Mouse (Mus musculus) urinary bladder, postnatal 14 days (tissue): ENCODE data around the gene Ssh2.
"Not testable (repeated sequence)": the region's sequence is repeated elsewhere in the genome, so short reads cannot be mapped to it uniquely, and the experiment has no call there.

Source experiments
- DNase-seq: peaks from one replicate; pipeline ENCODE4 v3.0.0; 2021; ENCODE audit warnings: low spot score

Ssh2 gene

DNA sequence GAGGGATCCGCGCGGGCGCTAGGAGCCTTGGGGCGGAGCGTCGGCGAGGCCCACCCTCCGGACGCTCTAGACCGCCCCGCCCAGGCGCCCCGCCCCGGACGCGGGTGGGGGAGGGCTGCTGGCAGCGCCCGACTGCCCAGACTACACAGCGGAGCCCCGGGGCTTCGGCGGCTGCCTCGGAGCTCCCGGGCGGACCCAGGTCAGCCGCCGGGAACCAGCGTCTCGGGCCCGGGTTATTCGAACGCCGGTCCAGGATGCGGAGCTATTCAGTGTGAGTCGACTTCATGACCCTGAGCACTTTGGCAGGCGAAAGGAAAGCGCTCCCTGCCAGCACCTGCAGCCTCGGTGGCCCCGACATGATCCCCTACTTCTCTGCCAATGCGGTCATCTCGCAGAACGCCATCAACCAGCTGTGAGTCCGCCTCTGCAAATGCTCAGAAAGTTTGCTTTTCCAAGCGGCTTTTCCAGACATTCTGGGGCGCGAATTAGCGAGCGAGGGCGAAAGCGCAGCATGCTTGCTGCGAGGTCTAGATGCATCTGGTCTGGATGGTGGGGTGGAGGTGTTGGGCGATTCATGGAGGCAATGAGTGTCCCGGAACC, 132.2 kb downstream of the Ssh2 start:
- peak; percentile 93 for DNase-seq

DNA sequence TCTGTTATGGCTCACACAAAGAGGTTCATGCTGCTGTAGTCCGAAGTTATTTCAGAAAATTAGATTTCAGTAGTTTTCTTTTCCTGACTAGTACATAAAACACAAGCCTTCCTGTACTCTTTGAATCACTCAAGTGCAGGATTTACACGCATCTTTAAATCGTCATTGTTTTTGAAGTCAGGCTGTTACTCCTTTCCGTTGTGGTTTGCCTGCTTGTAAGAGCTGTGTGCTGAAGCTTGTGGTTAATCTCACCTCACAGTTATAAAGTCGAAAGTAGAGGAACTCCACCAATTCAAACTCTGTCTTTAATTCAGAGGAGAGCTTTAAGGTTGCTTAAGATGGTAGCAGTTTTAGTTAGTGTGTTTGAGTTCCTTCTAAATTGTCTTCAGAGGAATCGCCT, 132.9 kb downstream of the Ssh2 start:
- DNase-seq: no peak

DNA sequence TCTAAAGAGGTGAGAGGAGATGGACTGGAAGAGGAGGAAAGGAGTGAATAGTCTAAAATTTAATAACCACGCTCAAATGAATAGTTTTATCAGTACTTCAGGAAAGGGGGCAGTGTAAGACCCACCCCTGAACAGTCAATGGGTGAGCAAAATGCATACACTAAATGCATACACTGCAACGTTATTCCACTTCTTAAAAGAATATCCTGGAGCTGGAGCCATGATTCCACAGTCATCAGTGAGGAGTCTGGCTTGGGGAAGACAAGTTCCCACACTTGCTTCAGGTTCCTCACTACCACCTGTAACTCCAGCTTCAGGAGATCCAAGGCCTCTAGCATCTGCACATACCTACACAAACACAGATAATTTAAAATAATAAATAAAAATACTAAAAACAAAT, 133.6 kb downstream of the Ssh2 start:
- no peak for DNase-seq

DNA sequence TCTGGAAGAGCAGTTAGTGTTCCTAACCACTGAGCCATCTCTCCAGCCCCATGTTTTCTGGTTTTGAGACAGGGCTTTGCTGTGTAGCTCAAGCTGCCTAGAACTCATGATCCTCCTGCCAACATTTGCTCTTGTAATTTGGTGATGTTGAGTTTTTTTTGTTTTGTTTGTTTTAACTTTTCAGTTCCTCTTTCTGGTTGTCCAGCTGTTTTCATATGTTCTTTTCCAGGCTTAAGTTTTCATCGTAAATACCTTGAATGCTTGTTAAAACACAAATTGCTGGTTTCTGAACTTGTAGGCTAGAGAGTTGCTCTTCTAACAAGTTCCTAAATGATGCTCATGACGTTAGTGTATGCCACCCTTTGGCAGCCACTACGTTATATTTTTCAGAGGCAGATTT, 139.0 kb downstream of the Ssh2 start:
- no peak for DNase-seq

DNA sequence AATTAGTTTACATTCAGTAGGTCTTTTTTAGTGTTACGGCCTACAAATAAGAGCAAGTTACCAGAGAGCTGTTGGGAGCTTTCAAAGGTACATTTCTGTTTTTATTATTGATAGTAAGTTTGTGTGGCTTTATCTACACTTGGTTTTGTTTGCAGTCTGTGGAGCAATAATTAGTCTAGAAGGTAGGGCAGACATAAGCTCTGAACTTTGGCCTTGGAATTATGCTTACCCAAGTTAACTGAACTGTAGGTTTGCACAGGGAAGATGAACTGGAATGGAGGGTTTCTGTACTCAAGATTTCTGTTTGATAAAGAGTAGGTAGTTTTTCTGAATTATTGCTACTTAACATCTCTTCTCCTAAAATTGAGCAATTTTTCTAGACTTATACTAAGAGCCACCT, 141.8 kb downstream of the Ssh2 start:
- no peak for DNase-seq

GRCm38 (mm10) chr11:77363476-77363875, 147.4 kb downstream of the Ssh2 start:
- no peak for DNase-seq

DNA sequence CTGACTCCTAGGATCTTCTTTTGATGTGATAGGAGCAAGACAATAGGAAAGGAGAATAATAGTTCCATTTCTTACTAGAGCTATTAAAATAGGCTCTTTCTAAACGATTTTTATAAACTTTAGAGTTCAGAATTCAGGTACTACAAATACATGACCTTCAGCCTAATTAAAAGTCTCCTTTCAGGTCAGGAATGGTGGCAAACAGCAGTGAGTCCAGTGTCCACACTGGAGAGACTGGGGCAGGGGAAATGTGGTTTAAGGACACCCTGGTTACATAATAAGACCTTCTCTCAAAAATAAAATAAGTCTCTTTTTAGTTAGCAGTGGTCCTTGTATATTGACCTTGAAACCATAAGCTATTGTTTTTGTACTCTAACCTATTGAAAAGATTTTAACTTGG, 148.3 kb downstream of the Ssh2 start:
- DNase-seq: no peak

DNA sequence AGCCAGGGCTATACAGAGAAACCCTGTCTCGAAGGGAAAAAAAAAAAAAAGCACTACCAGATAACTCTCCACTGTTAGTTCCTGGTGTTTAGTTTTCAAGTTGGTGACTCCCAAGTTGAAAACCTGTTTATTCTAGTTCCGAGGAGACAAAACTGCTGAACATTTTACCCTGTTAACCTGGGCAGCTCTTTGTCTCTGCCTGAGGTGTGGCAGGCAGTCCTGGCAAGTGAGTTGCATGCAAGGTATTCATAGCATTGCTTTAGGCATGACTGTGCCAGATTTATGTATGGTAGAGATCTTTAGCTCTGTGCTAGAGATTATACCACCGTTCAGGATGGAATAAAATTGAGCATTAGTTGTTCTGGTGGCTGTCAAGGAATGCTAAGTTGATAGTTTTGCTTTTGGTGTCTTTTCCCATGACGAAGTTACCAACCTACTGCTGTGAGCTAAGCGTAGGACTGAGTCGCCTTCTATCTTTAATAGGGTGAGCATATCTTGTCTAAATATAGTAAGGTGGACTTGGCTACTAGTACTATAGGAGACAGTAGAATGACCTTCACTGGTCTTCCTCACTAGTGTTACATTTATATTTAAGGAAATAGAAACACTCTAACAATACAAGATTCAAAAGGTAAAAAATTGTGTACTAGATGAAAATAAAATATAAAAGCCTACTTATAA, 149.8 kb downstream of the Ssh2 start:
- peak; percentile 29 for DNase-seq

DNA sequence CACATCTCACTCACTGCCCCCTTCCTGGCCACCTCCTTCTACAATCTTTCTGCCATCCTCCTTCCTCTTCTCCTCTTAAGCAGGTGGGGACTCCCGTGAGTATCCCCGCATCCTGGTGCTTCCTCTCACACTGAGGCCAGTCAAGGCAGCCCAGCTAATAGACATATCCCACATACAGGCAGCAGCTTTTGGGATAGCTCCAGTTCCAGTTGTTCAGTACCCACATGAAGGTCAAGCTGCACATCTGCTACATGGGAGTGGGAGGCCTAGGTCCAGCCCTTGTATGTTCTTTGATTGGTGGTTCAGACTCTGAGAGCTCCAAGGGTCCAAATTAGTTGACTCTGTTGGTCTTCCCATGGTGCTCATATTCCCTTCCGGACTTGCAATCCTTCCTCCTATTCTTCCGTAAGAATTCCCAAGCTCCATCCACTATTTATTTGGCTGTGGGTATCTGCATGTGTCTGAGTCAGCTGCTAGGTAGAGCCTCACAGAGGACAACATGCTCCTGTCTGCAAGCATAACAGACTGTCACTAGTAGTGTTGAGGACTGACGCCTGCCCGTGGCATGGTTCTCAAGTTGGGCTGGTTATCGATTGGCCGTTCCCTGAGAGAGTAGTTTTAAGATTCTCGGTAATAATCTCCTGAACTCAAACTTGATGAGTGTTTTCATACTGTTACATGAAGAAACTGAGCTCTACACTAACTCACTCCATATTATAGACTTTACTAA, 151.6 kb downstream of the Ssh2 start:
- DNase-seq: no peak

- no peak for DNase-seq
Observed at GRCm38 (mm10) chr11:77369188-77369840, 153.2 kb downstream of the Ssh2 start.

- DNase-seq: no peak
Observed at GRCm38 (mm10) chr11:77369841-77370191, 153.7 kb downstream of the Ssh2 start.

- no peak for DNase-seq
Observed at GRCm38 (mm10) chr11:77371088-77371487, 155.0 kb downstream of the Ssh2 start.

- DNase-seq: no peak
Observed at GRCm38 (mm10) chr11:77371696-77372095, 155.6 kb downstream of the Ssh2 start.

- DNase-seq: peak; percentile 29
Observed at GRCm38 (mm10) chr11:77372196-77372904, 156.3 kb downstream of the Ssh2 start.

DNA sequence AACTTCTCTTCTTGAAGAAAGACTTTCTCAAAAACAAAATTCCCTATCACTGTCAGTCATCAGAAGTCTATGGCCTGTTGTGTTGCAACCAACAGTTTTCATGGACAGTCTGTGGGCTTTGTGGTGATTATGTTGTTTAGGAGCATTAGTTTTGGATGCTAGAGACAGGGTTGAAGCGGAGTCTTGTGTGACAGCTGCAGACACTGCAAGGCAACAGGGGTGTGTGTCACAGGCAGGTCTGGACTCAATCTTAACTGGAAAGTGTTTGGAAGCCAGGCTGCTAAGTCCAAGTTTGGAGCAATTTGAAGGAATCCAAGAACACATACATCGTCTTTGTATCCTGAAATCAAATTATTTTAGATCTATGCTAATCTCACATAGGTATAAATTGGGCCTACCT, 162.5 kb downstream of the Ssh2 start:
- DNase-seq: no peak

DNA sequence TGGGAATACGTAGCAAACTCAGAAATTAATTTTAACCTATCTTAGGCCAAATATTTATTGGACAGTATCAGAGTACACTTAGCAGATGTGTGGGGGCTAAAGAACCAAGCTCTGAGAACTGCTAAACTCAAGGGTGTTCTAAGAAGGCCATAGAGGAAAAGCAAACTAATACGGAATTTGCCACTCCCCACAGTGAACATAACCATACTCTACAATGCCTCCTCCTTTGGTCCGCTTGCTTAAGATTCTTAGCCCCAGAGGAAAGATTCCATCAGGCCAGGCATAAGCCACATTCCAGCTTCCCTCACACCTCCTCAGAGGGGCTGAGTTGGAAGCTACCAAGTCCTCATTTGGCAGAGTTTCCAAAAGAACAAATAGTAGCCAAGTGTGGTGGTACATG, 165.1 kb downstream of the Ssh2 start:
- DNase-seq: no peak

DNA sequence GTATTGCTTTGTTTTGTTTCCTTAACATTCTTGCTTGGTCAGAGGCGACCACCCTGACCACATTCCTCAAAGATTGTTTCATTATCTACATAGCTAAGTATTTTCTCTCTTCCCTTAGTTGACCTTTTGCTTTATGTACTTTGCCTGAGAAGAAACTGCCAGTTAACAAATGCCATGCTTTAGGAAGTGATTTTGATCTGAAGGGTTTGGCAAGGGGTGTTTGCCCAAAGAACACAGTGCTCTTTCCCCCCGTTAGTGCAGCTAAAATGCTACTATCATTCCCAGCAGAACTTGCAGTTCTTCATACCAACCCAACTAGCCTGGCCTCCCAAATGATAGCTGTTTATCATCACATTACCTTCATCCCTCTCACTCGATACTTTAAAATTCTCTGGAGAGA, 168.1 kb downstream of the Ssh2 start:
- peak; percentile 20 for DNase-seq

GRCm38 (mm10) chr11:77385706-77386690, 169.9 kb downstream of the Ssh2 start:
- peak; percentile 50 for DNase-seq

DNA sequence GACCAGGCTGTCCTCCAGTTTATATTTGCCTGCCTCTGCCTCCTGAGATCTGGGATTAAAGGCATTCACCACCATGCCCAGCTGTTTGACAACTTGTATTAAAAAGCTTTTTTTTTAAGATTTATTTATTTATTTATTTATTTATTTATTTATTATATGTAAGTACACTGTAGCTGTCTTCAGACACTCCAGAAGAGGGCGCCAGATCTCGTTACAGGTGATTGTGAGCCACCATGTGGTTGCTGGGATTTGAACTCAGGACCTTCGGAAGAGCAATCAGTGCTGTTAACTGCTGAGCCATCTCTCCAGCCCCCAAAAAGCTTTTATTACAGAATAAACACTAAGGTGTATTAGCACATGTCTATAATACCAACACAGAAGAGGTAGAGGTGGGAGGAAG, 172.1 kb downstream of the Ssh2 start:
- DNase-seq: not testable (repeated sequence)

DNA sequence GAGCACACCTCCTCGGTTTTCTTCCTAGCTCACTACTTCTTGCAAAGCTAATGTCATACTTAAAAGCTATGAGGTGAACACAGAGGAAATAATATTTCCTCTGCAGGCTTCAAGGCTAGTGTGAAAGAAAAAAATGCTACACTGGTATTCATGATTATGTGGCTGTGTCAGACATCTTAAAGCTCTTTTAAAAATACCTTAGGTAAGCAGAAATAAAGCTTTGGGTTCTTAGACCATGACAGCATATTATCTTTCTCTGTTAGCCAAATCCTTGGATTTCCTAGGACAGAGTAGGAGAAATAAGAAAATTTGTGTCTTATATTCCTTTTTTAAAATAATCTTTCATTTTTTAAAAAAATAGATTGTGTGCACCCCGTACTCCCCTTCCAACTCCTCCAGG, 179.5 kb downstream of the Ssh2 start:
- DNase-seq: no peak

GRCm38 (mm10) chr11:77402508-77402907, 186.4 kb downstream of the Ssh2 start:
- DNase-seq: peak; percentile 11
